Mouse (Mus musculus): ENCODE data around the gene Cdkl5. TPM values are rescaled to one million over a fixed set of nuclear protein-coding genes. Genes with fewer than 3 reads are reported as not detected.

Gene Cdkl5
- polyA plus RNA-seq (2015; fragmentation: Nextera tagmentation; extraction: Ambion mirVana), result 2.7 and 2.8 TPM in 2 replicates

GRCm38 (mm10) chrX:160994543-160995121 is at the start of gene Cdkl5:
Gene Cdkl5, minus strand, starts transcription at chrX:160994704.
- Histone ChIP-seq H3K9ac (peak within 1 kb of the TSS; percentile 33), H3K27ac (replicated peaks) (peak within 1 kb of the TSS; percentile 48), H3K36me3 (no peaks in the 10 kb centered on the region), H3K27me3 (no peaks in the 10 kb centered on the region), H3K4me2 (replicated peaks) (peak within 1 kb of the TSS; percentile 55), H3K4me3 (replicated peaks) (peak within 1 kb of the TSS; percentile 60), H3K9me3 (replicated peaks) (no peaks in the 10 kb centered on the region), H3K4me1 (no peaks in the 10 kb centered on the region)
- 21% methylated on average over 53 of the region's 53 CpGs for WGBS
- ATAC-seq (ENCODE audit: insufficient number of reproducible peaks, low FRiP score, low TSS enrichment, low read depth), result peak; percentile 94

- no peaks in the 10 kb centered on the region for H3K9me3 ChIP-seq (replicated peaks)
- no peak for ATAC-seq (ENCODE audit: insufficient number of reproducible peaks, low FRiP score, low TSS enrichment, low read depth)
- no peak overlapping the region for H3K4me3 ChIP-seq (replicated peaks)
- no peaks in the 10 kb centered on the region for H3K36me3 ChIP-seq
- 43% methylated on average over 3 of the region's 3 CpGs for WGBS
- no peaks in the 10 kb centered on the region for H3K27me3 ChIP-seq
- no peak overlapping the region for H3K4me2 ChIP-seq (replicated peaks)
- H3K9ac ChIP-seq, result no peak overlapping the region
- no peak overlapping the region for H3K27ac ChIP-seq (replicated peaks)
- H3K4me1 ChIP-seq, result no peaks in the 10 kb centered on the region
Measured at GRCm38 (mm10) chrX:161033235-161033803, 38.8 kb upstream of the Cdkl5 start.

- 34% methylated on average over 2 of the region's 2 CpGs for WGBS
Measured at GRCm38 (mm10) chrX:161032423-161032822, 37.9 kb upstream of the Cdkl5 start.

GRCm38 (mm10) chrX:161030233-161030632 is 35.7 kb upstream of the Cdkl5 start:
- H3K4me2 ChIP-seq (replicated peaks), result no peak overlapping the region
- no peak for ATAC-seq (ENCODE audit: insufficient number of reproducible peaks, low FRiP score, low TSS enrichment, low read depth)
- no peak overlapping the region for H3K27ac ChIP-seq (replicated peaks)
- no peak overlapping the region for H3K4me3 ChIP-seq (replicated peaks)
- no peaks in the 10 kb centered on the region for H3K36me3 ChIP-seq
- no peaks in the 10 kb centered on the region for H3K9me3 ChIP-seq (replicated peaks)
- no peak overlapping the region for H3K9ac ChIP-seq
- no peaks in the 10 kb centered on the region for H3K4me1 ChIP-seq
- no peaks in the 10 kb centered on the region for H3K27me3 ChIP-seq

More at GRCm38 (mm10) chrX:161032423-161032822, 37.9 kb upstream of the Cdkl5 start:
- no peak overlapping the region for H3K4me3 ChIP-seq (replicated peaks)
- no peaks in the 10 kb centered on the region for H3K9me3 ChIP-seq (replicated peaks)
- no peak for ATAC-seq (ENCODE audit: insufficient number of reproducible peaks, low FRiP score, low TSS enrichment, low read depth)
- no peak overlapping the region for H3K9ac ChIP-seq
- H3K27ac ChIP-seq (replicated peaks), result no peak overlapping the region
- no peak overlapping the region for H3K4me2 ChIP-seq (replicated peaks)
- no peaks in the 10 kb centered on the region for H3K36me3 ChIP-seq
- H3K27me3 ChIP-seq, result no peaks in the 10 kb centered on the region
- no peaks in the 10 kb centered on the region for H3K4me1 ChIP-seq

- Histone ChIP-seq H3K4me3 (replicated peaks) (no peak overlapping the region), H3K9ac (no peak overlapping the region), H3K4me2 (replicated peaks) (no peak overlapping the region), H3K9me3 (replicated peaks) (no peaks in the 10 kb centered on the region), H3K36me3 (no peaks in the 10 kb centered on the region), H3K27ac (replicated peaks) (no peak overlapping the region), H3K27me3 (no peaks in the 10 kb centered on the region), H3K4me1 (no peaks in the 10 kb centered on the region)
- ATAC-seq (ENCODE audit: insufficient number of reproducible peaks, low FRiP score, low TSS enrichment, low read depth), result no peak
- 68% methylated on average over 2 of the region's 2 CpGs for WGBS
Measured at GRCm38 (mm10) chrX:161024475-161024874, 30.0 kb upstream of the Cdkl5 start.

GRCm38 (mm10) chrX:161021548-161021947 is 27.0 kb upstream of the Cdkl5 start:
- Histone ChIP-seq H3K27me3 (no peaks in the 10 kb centered on the region), H3K27ac (replicated peaks) (no peak overlapping the region), H3K36me3 (no peaks in the 10 kb centered on the region), H3K4me2 (replicated peaks) (no peak overlapping the region), H3K4me3 (replicated peaks) (no peak overlapping the region), H3K9ac (no peak overlapping the region), H3K4me1 (no peaks in the 10 kb centered on the region), H3K9me3 (replicated peaks) (no peaks in the 10 kb centered on the region)
- WGBS, result 88% methylated on average over 7 of the region's 7 CpGs
- ATAC-seq (ENCODE audit: insufficient number of reproducible peaks, low FRiP score, low TSS enrichment, low read depth), result no peak

GRCm38 (mm10) chrX:161018179-161018578 is 23.7 kb upstream of the Cdkl5 start:
- 60% methylated on average over 1 of the region's 1 CpGs for WGBS
- Histone ChIP-seq H3K9ac (no peak overlapping the region), H3K4me3 (replicated peaks) (no peak overlapping the region), H3K4me1 (no peaks in the 10 kb centered on the region), H3K27ac (replicated peaks) (no peak overlapping the region), H3K27me3 (no peaks in the 10 kb centered on the region), H3K4me2 (replicated peaks) (no peak overlapping the region), H3K36me3 (no peaks in the 10 kb centered on the region), H3K9me3 (replicated peaks) (no peaks in the 10 kb centered on the region)
- ATAC-seq (ENCODE audit: insufficient number of reproducible peaks, low FRiP score, low TSS enrichment, low read depth), result no peak

- 59% methylated on average over 1 of the region's 1 CpGs for WGBS
- Histone ChIP-seq H3K4me3 (replicated peaks) (no peak overlapping the region), H3K9me3 (replicated peaks) (no peaks in the 10 kb centered on the region), H3K9ac (no peak overlapping the region), H3K36me3 (no peaks in the 10 kb centered on the region), H3K27ac (replicated peaks) (no peak overlapping the region), H3K27me3 (no peaks in the 10 kb centered on the region; the same call in 1 of the 2 replicates), H3K4me2 (replicated peaks) (no peak overlapping the region), H3K4me1 (no peaks in the 10 kb centered on the region)
- ATAC-seq (ENCODE audit: insufficient number of reproducible peaks, low FRiP score, low TSS enrichment, low read depth), result no peak
Measured at GRCm38 (mm10) chrX:161006272-161006671, 11.8 kb upstream of the Cdkl5 start.

GRCm38 (mm10) chrX:160996051-160996450 is 1.5 kb upstream of the Cdkl5 start:
- no peak overlapping the region for H3K9ac ChIP-seq
- no peaks in the 10 kb centered on the region for H3K9me3 ChIP-seq (replicated peaks)
- no peak overlapping the region for H3K4me2 ChIP-seq (replicated peaks)
- no peaks in the 10 kb centered on the region for H3K36me3 ChIP-seq
- no peak overlapping the region for H3K4me3 ChIP-seq (replicated peaks)
- no peak overlapping the region for H3K27ac ChIP-seq (replicated peaks)
- H3K27me3 ChIP-seq, result no peaks in the 10 kb centered on the region
- WGBS, result 22% methylated on average over 5 of the region's 5 CpGs
- no peaks in the 10 kb centered on the region for H3K4me1 ChIP-seq
- ATAC-seq (ENCODE audit: insufficient number of reproducible peaks, low FRiP score, low TSS enrichment, low read depth), result no peak

- peak; percentile 44 for ATAC-seq (ENCODE audit: insufficient number of reproducible peaks, low FRiP score, low TSS enrichment, low read depth)
- no peaks in the 10 kb centered on the region for H3K36me3 ChIP-seq
- no peaks in the 10 kb centered on the region for H3K4me1 ChIP-seq
- peak overlapping the region; percentile 47 for H3K4me2 ChIP-seq (replicated peaks)
- 25% methylated on average over 31 of the region's 31 CpGs for WGBS
- H3K27ac ChIP-seq (replicated peaks), result peak overlapping the region; percentile 39; the same call in 1 of the 2 replicates
- no peak overlapping the region for H3K9ac ChIP-seq
- no peaks in the 10 kb centered on the region for H3K27me3 ChIP-seq
- peak overlapping the region; percentile 60 for H3K4me3 ChIP-seq (replicated peaks)
- no peaks in the 10 kb centered on the region for H3K9me3 ChIP-seq (replicated peaks)
Measured at GRCm38 (mm10) chrX:160995131-160995667, 695 bp upstream of the Cdkl5 start.

- no peaks in the 10 kb centered on the region for H3K9me3 ChIP-seq (replicated peaks)
- peak overlapping the region; percentile 60 for H3K4me3 ChIP-seq (replicated peaks)
- peak overlapping the region; percentile 55 for H3K4me2 ChIP-seq (replicated peaks)
- H3K9ac ChIP-seq, result peak overlapping the region; percentile 33
- peak; percentile 8; the same call in 1 of the 2 replicates for ATAC-seq (ENCODE audit: insufficient number of reproducible peaks, low FRiP score, low TSS enrichment, low read depth)
- no peaks in the 10 kb centered on the region for H3K27me3 ChIP-seq
- no peaks in the 10 kb centered on the region for H3K36me3 ChIP-seq
- 12% methylated on average over 39 of the region's 39 CpGs for WGBS
- H3K27ac ChIP-seq (replicated peaks), result peak overlapping the region; percentile 48; the same call in 1 of the 2 replicates
- H3K4me1 ChIP-seq, result no peaks in the 10 kb centered on the region
Measured at GRCm38 (mm10) chrX:160993749-160994539, 560 bp downstream of the Cdkl5 start.

All from embryonic facial prominence, embryonic 15.5 days (tissue).